Mouse (Mus musculus) myocyte (in vitro differentiated cells): ENCODE measurements around the gene Hsd17b1.

Experiments used
- CEBPB ChIP-seq: IDR thresholded peaks from 2 replicates; pipeline ENCODE4 v1.6.1; 2011; ENCODE audit warnings: mild to moderate bottlenecking, moderate library complexity; ENCODE audit not compliant: poor library complexity, insufficient read depth, severe bottlenecking
- E2F4 ChIP-seq: IDR thresholded peaks from one replicate; pipeline ENCODE4 v1.6.1; 2011; ENCODE audit warnings: mild to moderate bottlenecking, control low read depth, moderate library complexity; ENCODE audit not compliant: insufficient read depth
- MAX ChIP-seq: IDR thresholded peaks from one replicate; pipeline ENCODE4 v1.6.1; 2011; ENCODE audit warnings: low read depth, mild to moderate bottlenecking, control low read depth
- POLR2A ChIP-seq: IDR thresholded peaks from one replicate; pipeline ENCODE4 v1.6.1; 2011; ENCODE audit warnings: low read depth, mild to moderate bottlenecking, control low read depth, moderate library complexity; ENCODE audit not compliant: insufficient read length
- REST ChIP-seq: IDR thresholded peaks from one replicate; pipeline ENCODE4 v1.6.1; 2011; ENCODE audit warnings: mild to moderate bottlenecking, control low read depth, moderate library complexity; ENCODE audit not compliant: insufficient read depth, insufficient read length
- SRF ChIP-seq: IDR thresholded peaks from one replicate; pipeline ENCODE4 v1.6.1; 2011; ENCODE audit warnings: low read depth; ENCODE audit not compliant: control insufficient read depth, insufficient read length
- TCF12 ChIP-seq: IDR thresholded peaks from one replicate; pipeline ENCODE4 v1.6.1; 2011; ENCODE audit warnings: mild to moderate bottlenecking, control low read depth; ENCODE audit not compliant: poor library complexity, insufficient read depth, severe bottlenecking
- USF1 ChIP-seq: IDR thresholded peaks from one replicate; pipeline ENCODE4 v1.6.1; 2011; ENCODE audit warnings: low read depth, mild to moderate bottlenecking, control low read depth, moderate library complexity

DNA sequence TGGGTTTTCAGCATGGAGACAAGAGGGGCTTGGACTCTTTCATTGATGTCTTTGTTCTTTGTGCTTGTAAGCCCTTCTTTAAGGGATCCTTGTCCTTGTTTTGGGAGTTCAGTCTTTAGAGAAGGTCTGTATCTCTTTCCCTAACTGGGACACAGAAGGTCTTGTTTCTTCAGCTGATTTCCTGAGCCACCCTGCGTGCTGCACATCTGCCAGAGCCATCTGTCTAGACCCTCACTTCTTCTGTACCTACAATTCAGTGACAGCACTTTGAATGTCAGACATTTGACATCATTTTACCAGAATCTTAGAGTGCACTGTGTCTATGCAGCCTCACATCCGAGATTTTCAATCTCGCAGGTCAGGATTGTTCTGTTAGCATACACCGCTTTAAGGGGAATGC is 32.4 kb upstream of the Hsd17b1 start:
- TF ChIP-seq TCF12 (no peak), POLR2A (no peak), MAX (no peak), USF1 (no peak), CEBPB (no peak), REST (no peak), E2F4 (no peak), SRF (no peak)
